Mouse (Mus musculus): Measurements from ENCODE around the gene Lrrc56. TPM values are rescaled to one million over a fixed set of nuclear protein-coding genes. Genes with fewer than 3 reads are reported as not detected.
A peak's percentile ranks its signal among the peaks of the same experiment; 100 is the strongest.

Gene Lrrc56
- total and polyA plus RNA-seq, 2 experiments from 2014 or later: 2.9 to 5.6 TPM

DNA sequence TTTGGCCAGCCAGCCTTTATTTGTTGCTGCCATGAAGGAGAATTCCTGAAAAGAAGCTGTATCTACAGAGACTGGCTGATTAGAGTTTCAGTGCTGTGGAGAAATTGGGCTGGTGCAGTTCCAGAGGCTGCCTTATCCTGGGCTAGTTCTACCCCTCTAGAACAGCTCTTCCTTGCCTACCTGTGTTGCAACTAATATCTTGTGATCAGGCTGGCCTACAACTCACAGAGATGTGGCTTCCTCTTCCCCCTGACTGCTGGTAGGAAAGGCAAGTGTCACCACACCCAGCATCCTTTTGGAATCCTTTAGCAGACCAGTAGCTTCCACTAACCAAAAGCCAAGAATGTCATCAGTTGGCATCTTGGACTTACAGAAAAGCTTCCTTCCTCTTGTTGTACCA, 24.1 kb upstream of the Lrrc56 start:
- H3K27me3 ChIP-seq (ENCODE audit: control insufficient read depth, insufficient read depth, low read length): no peaks in the 10 kb centered on the region
- no peak overlapping the region for H3K4me2 ChIP-seq (ENCODE audit: low read depth, low read length)
- H3K4me1 ChIP-seq (ENCODE audit: control insufficient read depth, insufficient read depth): peaks cover 17% of the 10 kb centered on the region
- H3K4me3 ChIP-seq (ENCODE audit: low read depth, low read length): no peak overlapping the region
- peaks cover 9% of the 10 kb centered on the region; the same call in 1 of the 2 replicates for H3K36me3 ChIP-seq (replicated peaks; ENCODE audit: control insufficient read depth, insufficient read depth, low read length)
- H3K9me3 ChIP-seq (replicated peaks; ENCODE audit: control insufficient read depth, low read length): no peaks in the 10 kb centered on the region
- no peak overlapping the region for H3K27ac ChIP-seq (ENCODE audit: low read depth)
- ATAC-seq (ENCODE audit: insufficient read depth, low read depth): no peak
- DNase-seq (ENCODE audit: low spot score): no peak
- no peak overlapping the region for H3K9ac ChIP-seq (replicated peaks; ENCODE audit: low read depth, low read length)
- TF ChIP-seq CTCF (IDR thresholded peaks at IDR 0.05; ENCODE audit: low read depth) (no peak), EP300 (IDR thresholded peaks at IDR 0.05; ENCODE audit: low read depth) (no peak)

- Histone ChIP-seq H3K36me3 (replicated peaks; ENCODE audit: control insufficient read depth, insufficient read depth, low read length) (no peaks in the 10 kb centered on the region), H3K4me1 (ENCODE audit: control insufficient read depth, insufficient read depth) (peaks cover 17% of the 10 kb centered on the region), H3K4me2 (ENCODE audit: low read depth, low read length) (peak within 1 kb of the TSS; percentile 59), H3K9me3 (replicated peaks; ENCODE audit: control insufficient read depth, low read length) (no peaks in the 10 kb centered on the region), H3K9ac (replicated peaks; ENCODE audit: low read depth, low read length) (peak within 1 kb of the TSS; percentile 66), H3K27me3 (ENCODE audit: control insufficient read depth, insufficient read depth, low read length) (no peaks in the 10 kb centered on the region), H3K27ac (ENCODE audit: low read depth) (peak within 1 kb of the TSS; percentile 92), H3K4me3 (ENCODE audit: low read depth, low read length) (peak within 1 kb of the TSS; percentile 58)
- WGBS: 3% methylated on average over 55 of the region's 55 CpGs
- DNase-seq (ENCODE audit: low spot score) (peak; percentile 95), ATAC-seq (ENCODE audit: insufficient read depth, low read depth) (peak; percentile 95)
- no peak for TF ChIP-seq CTCF (IDR thresholded peaks at IDR 0.05; ENCODE audit: low read depth)
- no peak; the same call in 1 of the 2 replicates for TF ChIP-seq EP300 (IDR thresholded peaks at IDR 0.05; ENCODE audit: low read depth)
These were observed 21.6 kb upstream of the Lrrc56 start, which contains the start of gene Rnh1 for GRCm38 (mm10) chr7:141172116-141173006. Gene Rnh1, minus strand, starts transcription at chr7:141172857.

GRCm38 (mm10) chr7:141173323-141173850, 20.6 kb upstream of the Lrrc56 start:
- no peaks in the 10 kb centered on the region for H3K36me3 ChIP-seq (replicated peaks; ENCODE audit: control insufficient read depth, insufficient read depth, low read length)
- 87% methylated on average over 5 of the region's 5 CpGs for WGBS
- H3K9ac ChIP-seq (replicated peaks; ENCODE audit: low read depth, low read length): peak overlapping the region; percentile 66; the same call in 1 of the 2 replicates
- ATAC-seq (ENCODE audit: insufficient read depth, low read depth) (no peak), DNase-seq (ENCODE audit: low spot score) (no peak)
- no peak for TF ChIP-seq CTCF (IDR thresholded peaks at IDR 0.05; ENCODE audit: low read depth)
- TF ChIP-seq EP300 (IDR thresholded peaks at IDR 0.05; ENCODE audit: low read depth): no peak
- no peaks in the 10 kb centered on the region for H3K27me3 ChIP-seq (ENCODE audit: control insufficient read depth, insufficient read depth, low read length)
- peak overlapping the region; percentile 58 for H3K4me3 ChIP-seq (ENCODE audit: low read depth, low read length)
- H3K27ac ChIP-seq (ENCODE audit: low read depth): peak overlapping the region; percentile 92
- no peaks in the 10 kb centered on the region for H3K9me3 ChIP-seq (replicated peaks; ENCODE audit: control insufficient read depth, low read length)
- peak overlapping the region; percentile 59 for H3K4me2 ChIP-seq (ENCODE audit: low read depth, low read length)
- H3K4me1 ChIP-seq (ENCODE audit: control insufficient read depth, insufficient read depth): peaks cover 10% of the 10 kb centered on the region; the same call in 1 of the 2 replicates

DNA sequence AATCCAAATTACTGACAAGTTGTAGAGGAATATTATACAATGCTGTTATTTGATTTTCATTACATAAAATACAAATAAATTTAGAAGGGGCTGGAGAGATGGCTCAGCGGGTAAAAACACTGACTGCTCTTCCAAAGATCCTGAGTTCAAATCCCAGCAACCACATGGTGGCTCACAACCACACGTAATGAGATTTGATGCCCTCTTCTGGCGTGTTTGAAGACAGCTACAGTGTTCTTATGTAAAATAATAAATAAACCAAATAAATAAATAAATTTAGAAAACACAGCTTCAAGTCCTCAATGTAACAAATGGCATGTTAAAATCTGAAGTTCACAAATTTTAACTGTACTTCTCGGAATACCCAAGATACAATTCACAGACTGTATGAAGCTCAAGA, 18.9 kb upstream of the Lrrc56 start:
- peaks cover 6% of the 10 kb centered on the region; the same call in 1 of the 2 replicates for H3K4me1 ChIP-seq (ENCODE audit: control insufficient read depth, insufficient read depth)
- WGBS: 81% methylated on average over 4 of the region's 4 CpGs
- no peak overlapping the region for H3K4me2 ChIP-seq (ENCODE audit: low read depth, low read length)
- H3K9me3 ChIP-seq (replicated peaks; ENCODE audit: control insufficient read depth, low read length): no peaks in the 10 kb centered on the region
- no peaks in the 10 kb centered on the region for H3K27me3 ChIP-seq (ENCODE audit: control insufficient read depth, insufficient read depth, low read length)
- no peak overlapping the region for H3K9ac ChIP-seq (replicated peaks; ENCODE audit: low read depth, low read length)
- ATAC-seq (ENCODE audit: insufficient read depth, low read depth) (no peak), DNase-seq (ENCODE audit: low spot score) (no peak)
- H3K27ac ChIP-seq (ENCODE audit: low read depth): no peak overlapping the region
- 0 out of 2 replicates have a peak, but pooled peaks have one; percentile 3 for TF ChIP-seq CTCF (IDR thresholded peaks at IDR 0.05; ENCODE audit: low read depth)
- no peak for TF ChIP-seq EP300 (IDR thresholded peaks at IDR 0.05; ENCODE audit: low read depth)
- no peaks in the 10 kb centered on the region for H3K36me3 ChIP-seq (replicated peaks; ENCODE audit: control insufficient read depth, insufficient read depth, low read length)
- H3K4me3 ChIP-seq (ENCODE audit: low read depth, low read length): no peak overlapping the region

DNA sequence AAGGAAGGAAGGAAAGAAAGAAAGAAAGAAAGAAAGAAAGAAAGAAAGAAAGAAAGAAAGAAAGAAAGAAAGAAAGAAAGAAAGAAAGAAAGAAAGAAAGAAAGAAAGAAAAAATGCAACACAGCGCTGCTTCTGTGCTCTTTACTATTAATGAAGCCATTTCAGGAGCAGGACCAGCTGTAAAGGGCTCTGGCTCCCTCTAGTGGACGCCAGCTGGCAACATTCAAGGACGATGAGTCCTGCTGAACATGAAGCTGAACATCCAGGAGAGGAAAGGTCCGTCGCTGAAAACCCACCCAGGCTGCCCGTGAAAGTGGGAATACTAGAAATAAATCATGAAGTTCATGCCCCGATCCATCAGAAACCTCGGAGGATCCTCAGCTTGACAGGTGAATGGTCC, 17.8 kb upstream of the Lrrc56 start:
- no peak overlapping the region for H3K4me2 ChIP-seq (ENCODE audit: low read depth, low read length)
- ATAC-seq (ENCODE audit: insufficient read depth, low read depth): no peak
- under 1% methylated on average over 8 of the region's 8 CpGs for WGBS
- H3K4me3 ChIP-seq (ENCODE audit: low read depth, low read length): no peak overlapping the region
- no peak overlapping the region for H3K9ac ChIP-seq (replicated peaks; ENCODE audit: low read depth, low read length)
- H3K4me1 ChIP-seq (ENCODE audit: control insufficient read depth, insufficient read depth): peaks cover 6% of the 10 kb centered on the region; the same call in 1 of the 2 replicates
- H3K9me3 ChIP-seq (replicated peaks; ENCODE audit: control insufficient read depth, low read length): no peaks in the 10 kb centered on the region
- no peaks in the 10 kb centered on the region for H3K36me3 ChIP-seq (replicated peaks; ENCODE audit: control insufficient read depth, insufficient read depth, low read length)
- DNase-seq (ENCODE audit: low spot score): peak; percentile 67
- H3K27ac ChIP-seq (ENCODE audit: low read depth): no peak overlapping the region
- TF ChIP-seq EP300 (IDR thresholded peaks at IDR 0.05; ENCODE audit: low read depth) (no peak), CTCF (IDR thresholded peaks at IDR 0.05; ENCODE audit: low read depth) (peak; percentile 98)
- H3K27me3 ChIP-seq (ENCODE audit: control insufficient read depth, insufficient read depth, low read length): no peaks in the 10 kb centered on the region

Measured in heart, postnatal 0 days (tissue).